Mouse (Mus musculus) kidney, postnatal 25 days (tissue): ENCODE measurements at regions not wholly inside any gene's neighbourhood (a gene's known extent, or its start where the extent isn't known, plus 50 kb on each side); places are given as distances from the start of the nearest gene placed in this dataset.

Source experiments
- DNase-seq, 2 experiments: peaks; one replicate each; pipeline ENCODE4 v3.0.0; 2021; ENCODE audit warnings: mixed read lengths in 2 of 2

GRCm38 (mm10) chr14:58815616-58816539, 326.8 kb downstream of the 1700129C05Rik start:
- peak in 1 of 2 experiments; percentile 3 for DNase-seq

GRCm38 (mm10) chr14:58812585-58812984, 330.1 kb downstream of the 1700129C05Rik start:
- peak; percentile 33 to 63 for DNase-seq

- DNase-seq = no peak
These were observed 341.3 kb downstream of the 1700129C05Rik start for GRCm38 (mm10) chr14:58801402-58801861.

- DNase-seq = no peak
These were observed 354.3 kb downstream of the 1700129C05Rik start for GRCm38 (mm10) chr14:58788190-58788945.

GRCm38 (mm10) chr14:58787618-58788017, 355.1 kb downstream of the 1700129C05Rik start:
- no peak for DNase-seq

- DNase-seq = no peak
These were observed 355.8 kb downstream of the 1700129C05Rik start for GRCm38 (mm10) chr14:58786791-58787491.

- no peak for DNase-seq
These were observed 359.5 kb downstream of the 1700129C05Rik start for GRCm38 (mm10) chr14:58783201-58783600.

- DNase-seq = no peak
These were observed 362.4 kb downstream of the 1700129C05Rik start for GRCm38 (mm10) chr14:58780306-58780705.

GRCm38 (mm10) chr14:58778675-58779074, 364.0 kb downstream of the 1700129C05Rik start:
- no peak for DNase-seq

- no peak for DNase-seq
These were observed 381.4 kb downstream of the 1700129C05Rik start for GRCm38 (mm10) chr14:58761291-58761690.

- DNase-seq = no peak
These were observed 382.9 kb downstream of the 1700129C05Rik start for GRCm38 (mm10) chr14:58759759-58760158.

- no peak for DNase-seq
These were observed 388.9 kb downstream of the 1700129C05Rik start for GRCm38 (mm10) chr14:58753781-58754180.

- DNase-seq = no peak
These were observed 389.6 kb downstream of the 1700129C05Rik start for GRCm38 (mm10) chr14:58753136-58753535.

- no peak for DNase-seq
These were observed 416.3 kb downstream of the 1700129C05Rik start for GRCm38 (mm10) chr14:58726418-58726817.

- no peak for DNase-seq
These were observed 427.8 kb downstream of the 1700129C05Rik start for GRCm38 (mm10) chr14:58714856-58715255.

GRCm38 (mm10) chr14:58709861-58710260, 432.8 kb downstream of the 1700129C05Rik start:
- DNase-seq = peak; percentile 26 to 48

- DNase-seq = peak; percentile 21 to 40
These were observed 433.4 kb downstream of the 1700129C05Rik start for GRCm38 (mm10) chr14:58709281-58709680.

GRCm38 (mm10) chr14:58701765-58702164, 440.9 kb downstream of the 1700129C05Rik start:
- DNase-seq = peak; percentile 56 to 79

- DNase-seq = no peak
These were observed 451.4 kb downstream of the 1700129C05Rik start for GRCm38 (mm10) chr14:58691129-58691828.

- no peak for DNase-seq
These were observed 454.9 kb downstream of the 1700129C05Rik start for GRCm38 (mm10) chr14:58687814-58688213.

- no peak for DNase-seq
These were observed 463.9 kb downstream of the 1700129C05Rik start for GRCm38 (mm10) chr14:58678781-58679180.

GRCm38 (mm10) chr14:58678126-58678656, 464.5 kb downstream of the 1700129C05Rik start:
- DNase-seq = no peak
